Mouse (Mus musculus) naive thymus-derived CD4-positive, alpha-beta T cell, adult 5 months (primary cell): ENCODE data around the gene Siglecf. TPM values are rescaled to one million over a fixed set of nuclear protein-coding genes. Genes with fewer than 3 reads are reported as not detected.

Source experiments
- polyA plus RNA-seq: library from polyadenylated mRNA; unstranded; fragments of 100-300 nt; shearing (Covaris generic); gene quantifications from one replicate; pipeline ENCODE4 v1.2.1, GENCODE M21; 2017

Siglecf gene
- not detected for polyA plus RNA-seq

DNA sequence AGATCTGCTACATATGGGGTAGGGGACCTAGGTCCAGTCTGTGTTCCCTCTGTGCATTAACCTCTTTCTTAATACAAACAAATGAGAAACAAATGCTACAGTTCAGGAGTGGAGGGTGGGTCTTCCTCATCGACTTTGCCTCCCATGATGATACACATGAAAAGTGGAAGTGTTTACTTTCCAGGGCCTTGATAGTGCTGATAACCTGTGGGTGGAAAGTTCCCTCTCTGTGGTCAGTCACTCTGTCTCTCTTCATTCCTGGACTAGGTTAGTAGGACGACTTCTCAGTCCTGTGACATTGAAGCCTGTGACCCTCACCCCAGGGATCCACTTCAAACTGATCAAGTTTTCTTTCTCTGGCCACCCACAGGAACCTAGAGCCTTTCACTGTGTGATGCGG lies at the start of gene Siglecf:
TSS of gene Siglecf (plus strand) at position 188 of the 400 bp plus-strand sequence.

DNA sequence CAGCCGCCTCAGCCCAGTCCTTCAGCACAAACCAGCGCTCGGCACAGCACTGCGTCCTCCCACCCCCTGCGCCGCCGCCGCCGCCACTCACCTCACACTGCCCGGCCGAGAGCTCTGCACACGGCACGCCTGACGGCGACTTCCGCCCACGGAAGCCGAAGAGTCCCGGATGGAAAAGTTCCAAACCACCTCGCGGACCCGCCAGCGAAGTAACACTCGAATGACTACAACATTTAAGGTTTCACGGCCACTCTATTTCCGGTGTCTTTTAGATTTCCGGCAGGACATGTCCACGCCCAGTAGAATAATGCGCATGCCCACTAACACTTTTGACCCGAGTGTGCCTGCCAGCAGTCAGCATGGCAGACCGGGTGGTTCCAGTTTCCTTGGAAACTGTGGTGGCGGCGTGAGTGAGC lies 38.1 kb upstream of the Siglecf start, which contains the start of gene Zfp715:
TSS of gene Zfp715 (minus strand) at position 282 of the 416 bp plus-strand sequence.

GRCm38 (mm10) chr7:43408131-43408553 lies 57.0 kb downstream of the Siglecf start, which contains the start of gene Siglecg:
Siglecg (plus strand) TSS chr7:43408204.

Other genes starting within 250 kb of the Siglecf start
- gene Zfp936, start 237.1 kb upstream of the Siglecf start, polyA plus RNA-seq = 0.80 TPM
- 17.8 TPM for gene Zfp715, start 38.0 kb upstream of the Siglecf start, polyA plus RNA-seq
- 0.14 TPM for gene Siglecg, start 56.9 kb downstream of the Siglecf start, polyA plus RNA-seq
- not detected for gene Lim2, start 76.3 kb downstream of the Siglecf start, polyA plus RNA-seq
- 3.4 TPM for gene Nkg7, start 85.7 kb downstream of the Siglecf start, polyA plus RNA-seq
- not detected for gene Cldnd2, start 89.4 kb downstream of the Siglecf start, polyA plus RNA-seq
- 36.6 TPM for gene Etfb, start 92.7 kb downstream of the Siglecf start, polyA plus RNA-seq
- not detected for gene Gm45233, start 92.8 kb downstream of the Siglecf start, polyA plus RNA-seq
- 0.75 TPM for gene Vsig10l, start 111.8 kb downstream of the Siglecf start, polyA plus RNA-seq
- not detected for gene Iglon5, start 138.7 kb downstream of the Siglecf start, polyA plus RNA-seq
- gene 4931406B18Rik, start 154.6 kb downstream of the Siglecf start, polyA plus RNA-seq = not detected
- not detected for gene Cd33, start 193.1 kb downstream of the Siglecf start, polyA plus RNA-seq
- gene Zfp658, start 210.9 kb downstream of the Siglecf start, polyA plus RNA-seq = 4.4 TPM
- 4.4 TPM for gene Zfp719, start 228.3 kb downstream of the Siglecf start, polyA plus RNA-seq